Mouse (Mus musculus): ENCODE data around the gene Gcc2.

- TF ChIP-seq CTCF (IDR thresholded peaks at IDR 0.05; ENCODE audit: low read depth), result no peak
- TF ChIP-seq EP300 (IDR thresholded peaks at IDR 0.05; ENCODE audit: low read depth), result peak; percentile 81
Measured at GRCm38 (mm10) chr10:58322361-58323027, 67.2 kb downstream of the Gcc2 start.
